Mouse (Mus musculus) MEL (cell line): ENCODE measurements around the gene Pcx. TPM values are rescaled to one million over a fixed set of nuclear protein-coding genes. Genes with fewer than 3 reads are reported as not detected.

Experiments used
- DNase-seq: peaks from one replicate; pipeline ENCODE4 v3.0.0; 2011; ENCODE audit warnings: low read depth, low spot score
- H3K27ac ChIP-seq: 2 replicates; pipeline ENCODE4 v1.5.1; 2012; ENCODE audit warnings: low read depth, mild to moderate bottlenecking, control low read depth, low read length, moderate library complexity; ENCODE audit not compliant: control insufficient read depth
- H3K27me3 ChIP-seq, 2 experiments: fragments of 150-350 bp in 1 of 2; sonication (generic) in 1 of 2; 2 replicates each; pipeline ENCODE4 v1.6.1; 2012; ENCODE audit warnings: low read length in 2 of 2, mild to moderate bottlenecking in 2 of 2, improper control_type of control experiment in 1 of 2, moderate library complexity in 1 of 2; ENCODE audit not compliant: insufficient read depth in 2 of 2, control insufficient read depth in 1 of 2
- H3K36me3 ChIP-seq, 2 experiments: 2 replicates each; pipeline ENCODE4 v1.6.1; 2012 to 2014; ENCODE audit warnings: low read length in 2 of 2, improper control_type of control experiment in 1 of 2, inconsistent platforms in 1 of 2, mild to moderate bottlenecking in 1 of 2; ENCODE audit not compliant: insufficient read depth in 2 of 2, control insufficient read depth in 1 of 2
- H3K4me1 ChIP-seq, 2 experiments: fragments of 150-350 bp in 1 of 2; sonication (generic) in 1 of 2; 2 replicates each; pipeline ENCODE4 v1.6.1; 2012; ENCODE audit warnings: low read length in 2 of 2, improper control_type of control experiment in 1 of 2, mild to moderate bottlenecking in 1 of 2; ENCODE audit not compliant: insufficient read depth in 2 of 2, control insufficient read depth in 1 of 2
- H3K4me3 ChIP-seq, 2 experiments: fragments of 150-350 bp in 1 of 2; sonication (generic) in 1 of 2; 2 replicates each; pipeline ENCODE4 v1.5.1; 2012; ENCODE audit warnings: low read depth in 2 of 2, low read length in 2 of 2, mild to moderate bottlenecking in 2 of 2, moderate library complexity in 2 of 2, control low read depth in 1 of 2, improper control_type of control experiment in 1 of 2; ENCODE audit not compliant: control insufficient read depth in 1 of 2, insufficient read depth in 1 of 2
- H3K79me2 ChIP-seq: 2 replicates; pipeline ENCODE4 v1.6.1; 2012; ENCODE audit warnings: mild to moderate bottlenecking, low read length, moderate library complexity; ENCODE audit not compliant: control insufficient read depth, poor library complexity, insufficient read depth
- H3K9ac ChIP-seq: 2 replicates; pipeline ENCODE4 v1.6.1; 2012; ENCODE audit warnings: low read depth, mild to moderate bottlenecking, control low read depth, low read length, moderate library complexity; ENCODE audit not compliant: control insufficient read depth, poor library complexity, severe bottlenecking
- H3K9me3 ChIP-seq: fragments of 150-350 bp; sonication (generic); replicated peaks from 2 replicates; pipeline ENCODE4 v1.6.1; 2012; ENCODE audit warnings: mild to moderate bottlenecking, low read length, improper control_type of control experiment, moderate library complexity; ENCODE audit not compliant: insufficient read depth
- BHLHE40 ChIP-seq: IDR thresholded peaks from 2 replicates; pipeline ENCODE4 v1.6.1; 2012; ENCODE audit warnings: low read depth, mild to moderate bottlenecking, inconsistent platforms, low read length, improper control_type of control experiment, borderline replicate concordance
- CHD1 ChIP-seq: IDR thresholded peaks from 2 replicates; pipeline ENCODE4 v1.6.1; 2012; ENCODE audit warnings: low read depth, mild to moderate bottlenecking, inconsistent platforms, low read length, improper control_type of control experiment
- CHD2 ChIP-seq: IDR thresholded peaks from 2 replicates; pipeline ENCODE4 v1.6.1; 2011; ENCODE audit warnings: low read length, improper control_type of control experiment
- CTCF ChIP-seq, 3 experiments: IDR thresholded peaks in 2 of 3; conservative IDR thresholded peaks in 1 of 3; 2 replicates each; pipeline ENCODE4 v1.5.1; 2011 to 2012; ENCODE audit warnings: low read length in 3 of 3, low read depth in 2 of 3, mild to moderate bottlenecking in 2 of 3, improper control_type of control experiment in 1 of 3, inconsistent platforms in 1 of 3, mixed read lengths in 1 of 3, moderate library complexity in 1 of 3; ENCODE audit not compliant: control insufficient read depth in 1 of 3, insufficient read depth in 1 of 3, poor library complexity in 1 of 3, severe bottlenecking in 1 of 3
- ELF1 ChIP-seq: IDR thresholded peaks from 2 replicates; pipeline ENCODE4 v1.6.1; 2014; ENCODE audit warnings: low read depth, mild to moderate bottlenecking, inconsistent platforms, low read length, improper control_type of control experiment, moderate library complexity
- GABPA ChIP-seq: IDR thresholded peaks from 2 replicates; pipeline ENCODE4 v1.6.1; 2012; ENCODE audit warnings: low read depth, mild to moderate bottlenecking, inconsistent platforms, low read length, improper control_type of control experiment, moderate library complexity
- GATA1 ChIP-seq: IDR thresholded peaks from 2 replicates; pipeline ENCODE4 v1.6.1; 2011; ENCODE audit warnings: low read depth, low read length, improper control_type of control experiment
- MAFK ChIP-seq: IDR thresholded peaks from 2 replicates; pipeline ENCODE4 v1.6.1; 2011; ENCODE audit warnings: low read depth, mild to moderate bottlenecking, low read length, improper control_type of control experiment, borderline replicate concordance
- MAX ChIP-seq: IDR thresholded peaks from 2 replicates; pipeline ENCODE4 v1.6.1; 2011; ENCODE audit warnings: low read length, improper control_type of control experiment
- MAZ ChIP-seq: IDR thresholded peaks from 2 replicates; pipeline ENCODE4 v1.6.1; 2012; ENCODE audit warnings: low read depth, mild to moderate bottlenecking, inconsistent platforms, low read length, improper control_type of control experiment
- MEF2A ChIP-seq: IDR thresholded peaks from 2 replicates; pipeline ENCODE4 v1.6.1; 2014; ENCODE audit warnings: low read depth, mild to moderate bottlenecking, inconsistent platforms, low read length, improper control_type of control experiment; ENCODE audit not compliant: poor library complexity, insufficient replicate concordance, severe bottlenecking; ENCODE audit errors: extremely low read depth
- MXI1 ChIP-seq: IDR thresholded peaks from 2 replicates; pipeline ENCODE4 v1.6.1; 2011; ENCODE audit warnings: mild to moderate bottlenecking, low read depth, low read length, improper control_type of control experiment
- MYB ChIP-seq: IDR thresholded peaks from 2 replicates; pipeline ENCODE4 v1.6.1; 2011; ENCODE audit warnings: mild to moderate bottlenecking, low read depth, low read length, improper control_type of control experiment
- MYC ChIP-seq: IDR thresholded peaks from 2 replicates; pipeline ENCODE4 v1.6.1; 2011; ENCODE audit warnings: low read depth, mild to moderate bottlenecking, low read length, improper control_type of control experiment, moderate library complexity
- POLR2AphosphoS5 ChIP-seq: IDR thresholded peaks from 2 replicates; pipeline ENCODE4 v1.6.1; 2012; ENCODE audit warnings: low read depth, borderline replicate concordance, mild to moderate bottlenecking, inconsistent platforms, low read length, moderate library complexity, mixed read lengths
- RCOR1 ChIP-seq: IDR thresholded peaks from 2 replicates; pipeline ENCODE4 v1.6.1; 2012; ENCODE audit warnings: low read depth, mild to moderate bottlenecking, inconsistent platforms, low read length, improper control_type of control experiment
- SMC3 ChIP-seq: IDR thresholded peaks from 2 replicates; pipeline ENCODE4 v1.6.1; 2011; ENCODE audit warnings: low read depth, low read length, improper control_type of control experiment
- TBP ChIP-seq: IDR thresholded peaks from 2 replicates; pipeline ENCODE4 v1.8.0; 2011; ENCODE audit warnings: low read depth, low read length, improper control_type of control experiment
- TCF12 ChIP-seq: IDR thresholded peaks from 2 replicates; pipeline ENCODE4 v1.6.1; 2014; ENCODE audit warnings: low read depth, mild to moderate bottlenecking, inconsistent platforms, low read length, improper control_type of control experiment, moderate library complexity
- ZMIZ1 ChIP-seq: IDR thresholded peaks from 2 replicates; pipeline ENCODE4 v1.6.1; 2012; ENCODE audit warnings: low read depth, mild to moderate bottlenecking, inconsistent platforms, low read length, improper control_type of control experiment, moderate library complexity
- polyA plus RNA-seq, 2 experiments: library from polyadenylated mRNA; stranded (reverse) in 1 of 2; unstranded in 1 of 2; fragments of >175 nt in 1 of 2; fragments of >200 nt in 1 of 2; gene quantifications; 2 replicates each; pipeline versions ENCODE4 v1.2.1 to v1.2.4; 2012; ENCODE audit warnings: low replicate concordance in 2 of 2, low read depth in 1 of 2; ENCODE audit not compliant: insufficient read length in 2 of 2, insufficient read depth in 1 of 2, missing spikeins in 1 of 2
- total RNA-seq: library from RNA; depleted of rRNA; stranded (reverse); fragments of 300-350 nt; gene quantifications from 2 replicates; pipeline ENCODE4 v1.2.3, GENCODE M21; 2012

Gene Pcx
- total and polyA plus RNA-seq, 3 experiments, result 7.2 to 7.9 TPM; not detected in 1

- H3K9me3 ChIP-seq, result no peaks in the 10 kb centered on the region
- TF ChIP-seq RCOR1 (no peak), MAFK (no peak), MYC (no peak), GABPA (no peak), TBP (no peak), SMC3 (no peak), CHD1 (no peak), MAX (no peak), MAZ (no peak), MXI1 (no peak), ZMIZ1 (no peak), CHD2 (no peak), ELF1 (no peak), MEF2A (no peak), TCF12 (no peak)
- no peaks in the 10 kb centered on the region for H3K27me3 ChIP-seq
- H3K4me1 ChIP-seq, result peaks cover 0 to 10% of the 10 kb centered on the region in 2 experiments; a peak in 2 of 4 replicates
- H3K27ac ChIP-seq, result no peak overlapping the region
- peaks cover 2% of the 10 kb centered on the region; the same call in 1 of the 2 replicates for H3K79me2 ChIP-seq
- H3K4me3 ChIP-seq, result no peak overlapping the region
- peaks cover 0 to 6% of the 10 kb centered on the region in 2 experiments; a peak in 2 of 4 replicates for H3K36me3 ChIP-seq
- DNase-seq, result no peak
- no peak overlapping the region for H3K9ac ChIP-seq
Observed at GRCm38 (mm10) chr19:4612181-4612961, 102.1 kb downstream of the Pcx start.

GRCm38 (mm10) chr19:4613464-4614304, 103.4 kb downstream of the Pcx start:
- no peak for DNase-seq
- Histone ChIP-seq H3K9ac (no peak overlapping the region), H3K79me2 (peaks cover 2% of the 10 kb centered on the region; the same call in 1 of the 2 replicates), H3K9me3 (no peaks in the 10 kb centered on the region), H3K27me3 (no peaks in the 10 kb centered on the region), H3K4me3 (no peak overlapping the region), H3K4me1 (peaks cover 0 to 10% of the 10 kb centered on the region in 2 experiments; a peak in 2 of 4 replicates)
- TF ChIP-seq MAX (no peak), TBP (no peak), BHLHE40 (no peak), MYB (no peak), GATA1 (no peak), CTCF (IDR thresholded peaks at IDR 0.05 in 2 of 3, conservative IDR thresholded peaks at IDR 0.05 in 1 of 3; ENCODE audit: control insufficient read depth in 1 of 3, insufficient read depth in 1 of 3, low read depth in 2 of 3, low read length in 3 of 3, poor library complexity in 1 of 3, severe bottlenecking in 1 of 3) (no peak), GABPA (no peak), POLR2AphosphoS5 (no peak)
- TF ChIP-seq, all 39 proteins: peak for 0
- Histone ChIP-seq H3K36me3 (peaks cover 0 to 6% of the 10 kb centered on the region in 2 experiments; a peak in 2 of 4 replicates), H3K27ac (no peak overlapping the region)
